Mouse (Mus musculus) lung, postnatal 0 days (tissue): ENCODE measurements at regions not wholly inside any gene's neighbourhood (a gene's known extent, or its start where the extent isn't known, plus 50 kb on each side); places are given as distances from the start of the nearest gene placed in this dataset.

Experiments
- ATAC-seq: fragments of 200-750 bp; cut with Nextera tagmentation; 2 replicates; pipeline ENCODE4 v1.8.0; 2017; ENCODE audit warnings: moderate library complexity
- DNase-seq: peaks from one replicate; pipeline ENCODE4 v3.0.0-alpha.2; 2016; ENCODE audit warnings: low spot score
- H3K27ac ChIP-seq: fragments of 300-500 bp; sonication (generic); 2 replicates; pipeline ENCODE4 v1.5.1; 2014; ENCODE audit warnings: antibody characterized with exemption, mild to moderate bottlenecking, low read length, mixed read lengths
- H3K27me3 ChIP-seq: fragments of 300-500 bp; sonication (generic); replicated peaks from 2 replicates; pipeline ENCODE4 v1.6.1; 2014; ENCODE audit warnings: low read length, mixed read lengths; ENCODE audit not compliant: insufficient read depth
- H3K36me3 ChIP-seq: fragments of 300-500 bp; sonication (generic); 2 replicates; pipeline ENCODE4 v1.6.1; 2014; ENCODE audit warnings: low read length, mixed read lengths; ENCODE audit not compliant: insufficient read depth
- H3K4me1 ChIP-seq: fragments of 300-500 bp; sonication (generic); 2 replicates; pipeline ENCODE4 v1.6.1; 2014; ENCODE audit warnings: antibody characterized with exemption, low read depth, low read length, mixed read lengths; ENCODE audit not compliant: insufficient read depth
- H3K4me2 ChIP-seq: fragments of 300-500 bp; sonication (generic); replicated peaks from 2 replicates; pipeline ENCODE4 v1.6.1; 2014; ENCODE audit warnings: low read depth, mild to moderate bottlenecking, low read length, moderate library complexity, mixed read lengths
- H3K4me3 ChIP-seq: fragments of 300-500 bp; sonication (generic); 2 replicates; pipeline ENCODE4 v1.5.1; 2014; ENCODE audit warnings: low read depth, low read length
- H3K9ac ChIP-seq: fragments of 300-500 bp; sonication (generic); replicated peaks from 2 replicates; pipeline ENCODE4 v1.6.1; 2014; ENCODE audit warnings: low read depth, mild to moderate bottlenecking
- H3K9me3 ChIP-seq: fragments of 300-500 bp; sonication (generic); 2 replicates; pipeline ENCODE4 v1.6.1; 2016; ENCODE audit warnings: low read length, mixed read lengths
- CTCF ChIP-seq: IDR thresholded peaks from 2 replicates; pipeline ENCODE4 v1.5.1; 2016; ENCODE audit warnings: antibody characterized with exemption, mild to moderate bottlenecking
- EP300 ChIP-seq: IDR thresholded peaks from 2 replicates; pipeline ENCODE4 v1.6.1; 2016; ENCODE audit warnings: antibody characterized with exemption, mild to moderate bottlenecking, control low read depth
- WGBS: fragments of 180-500 bp; shearing (Covaris S2); extraction: QIAGEN DNeasy Blood & Tissue Kit; methylation state at CpG from one replicate; pipeline ENCODE4 v1.1.7; 2014; 5-methylcytosine and 5-hydroxymethylcytosine counted together

DNA sequence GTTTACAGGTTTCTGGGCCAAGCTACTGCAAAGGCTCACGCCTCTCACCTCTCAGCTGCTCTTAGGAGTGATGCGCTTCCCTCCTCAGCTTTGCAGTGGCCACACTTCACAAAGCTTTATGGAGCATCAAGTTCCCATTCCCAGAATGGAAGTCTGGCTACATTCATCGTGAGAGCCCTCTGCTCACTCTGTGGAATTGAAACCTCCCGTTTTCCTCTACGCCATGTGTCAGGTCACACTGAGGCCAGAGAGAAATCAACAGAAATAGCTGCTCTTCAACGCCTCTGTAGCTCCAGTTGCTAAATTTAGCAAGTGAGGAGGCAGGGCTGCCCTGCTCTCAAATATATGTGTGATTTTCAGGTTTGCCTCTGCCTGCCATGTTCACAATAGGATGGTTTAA is 265.3 kb upstream of the 4930583I09Rik start:
- Histone ChIP-seq H3K9ac (no peak overlapping the region), H3K4me3 (no peak overlapping the region), H3K27ac (no peak overlapping the region), H3K36me3 (no peaks in the 10 kb centered on the region), H3K4me1 (no peaks in the 10 kb centered on the region), H3K4me2 (no peak overlapping the region), H3K9me3 (no peaks in the 10 kb centered on the region), H3K27me3 (no peaks in the 10 kb centered on the region)
- WGBS, result 59% methylated on average over 6 of the region's 6 CpGs
- no peak for TF ChIP-seq EP300
- no peak for TF ChIP-seq CTCF
- no peak for DNase-seq
- no peak for ATAC-seq

- no peak overlapping the region for H3K9ac ChIP-seq
- ATAC-seq, result no peak
- DNase-seq, result no peak
- no peak overlapping the region for H3K4me2 ChIP-seq
- H3K27ac ChIP-seq, result no peak overlapping the region
- no peaks in the 10 kb centered on the region for H3K27me3 ChIP-seq
- no peaks in the 10 kb centered on the region for H3K4me1 ChIP-seq
- H3K9me3 ChIP-seq, result no peaks in the 10 kb centered on the region
- TF ChIP-seq EP300 (no peak), CTCF (no peak)
- H3K36me3 ChIP-seq, result no peaks in the 10 kb centered on the region
- no peak overlapping the region for H3K4me3 ChIP-seq
- 87% methylated on average over 8 of the region's 8 CpGs for WGBS
Measured at GRCm38 (mm10) chr17:65082249-65082648, 246.4 kb upstream of the 4930583I09Rik start.

DNA sequence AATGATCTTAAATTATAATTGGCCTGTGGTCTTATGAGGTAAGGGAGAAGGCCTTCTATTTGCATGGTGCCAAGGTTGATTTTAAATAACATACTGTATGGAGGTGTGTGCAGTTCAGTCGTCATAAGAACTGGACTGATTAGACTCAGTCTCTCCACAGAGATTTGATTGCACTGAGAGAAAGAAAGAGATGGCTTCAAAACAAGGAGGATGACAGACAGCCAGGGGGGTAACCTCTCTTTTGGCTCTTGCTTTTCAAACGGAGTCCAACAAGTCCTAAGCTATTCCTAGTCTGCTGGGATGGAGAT is 245.9 kb upstream of the 4930583I09Rik start:
- no peak overlapping the region for H3K4me2 ChIP-seq
- no peak overlapping the region for H3K27ac ChIP-seq
- H3K36me3 ChIP-seq, result no peaks in the 10 kb centered on the region
- ATAC-seq, result no peak
- H3K4me3 ChIP-seq, result no peak overlapping the region
- 70% methylated on average over 2 of the region's 2 CpGs for WGBS
- H3K9ac ChIP-seq, result no peak overlapping the region
- no peaks in the 10 kb centered on the region for H3K27me3 ChIP-seq
- DNase-seq, result no peak
- H3K4me1 ChIP-seq, result no peaks in the 10 kb centered on the region
- TF ChIP-seq EP300 (no peak), CTCF (no peak)
- H3K9me3 ChIP-seq, result no peaks in the 10 kb centered on the region

DNA sequence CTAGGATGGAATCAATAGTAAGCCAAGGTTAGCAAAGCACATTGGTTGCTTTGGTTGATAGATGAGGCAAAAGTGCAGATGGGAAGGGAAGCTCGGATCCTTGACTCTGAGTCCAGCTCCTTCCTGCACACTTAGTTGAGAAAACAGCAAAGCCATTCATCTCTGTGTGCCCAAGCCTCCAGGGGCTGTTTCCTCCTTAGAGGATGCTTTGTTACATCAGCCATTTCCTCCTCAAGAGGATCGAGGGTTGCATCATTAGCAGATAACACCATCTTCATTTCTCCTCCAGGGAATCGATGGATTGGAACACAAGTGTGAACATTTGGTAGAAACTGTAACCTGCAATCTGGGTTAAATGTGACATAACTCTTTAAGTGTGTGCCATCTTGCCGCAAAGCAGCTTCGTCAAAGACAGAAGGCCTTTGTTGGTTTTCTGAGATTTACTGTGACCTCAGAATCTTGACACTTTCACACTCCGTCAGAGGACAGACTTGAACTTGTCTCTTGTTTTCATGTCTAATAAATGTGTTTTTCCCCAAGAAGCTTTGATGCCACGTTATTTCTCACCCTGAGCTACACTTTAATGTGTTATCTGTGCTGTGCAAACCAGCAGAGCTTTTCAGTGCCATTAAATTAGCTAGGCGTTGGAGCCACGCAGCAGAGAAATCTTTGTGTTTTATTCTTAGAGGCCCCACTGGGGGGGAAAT is 245.4 kb upstream of the 4930583I09Rik start:
- no peak for DNase-seq
- Histone ChIP-seq H3K9ac (no peak overlapping the region), H3K36me3 (no peaks in the 10 kb centered on the region), H3K27me3 (no peaks in the 10 kb centered on the region), H3K4me3 (no peak overlapping the region), H3K4me2 (no peak overlapping the region), H3K9me3 (no peaks in the 10 kb centered on the region), H3K27ac (no peak overlapping the region), H3K4me1 (no peaks in the 10 kb centered on the region)
- TF ChIP-seq CTCF, result no peak
- TF ChIP-seq EP300, result no peak
- no peak for ATAC-seq
- 56% methylated on average over 9 of the region's 9 CpGs for WGBS

- ATAC-seq, result no peak
- Histone ChIP-seq H3K4me2 (no peak overlapping the region), H3K4me1 (no peaks in the 10 kb centered on the region), H3K27ac (no peak overlapping the region), H3K9ac (no peak overlapping the region), H3K9me3 (no peaks in the 10 kb centered on the region), H3K4me3 (no peak overlapping the region), H3K27me3 (no peaks in the 10 kb centered on the region), H3K36me3 (no peaks in the 10 kb centered on the region)
- WGBS, result 82% methylated on average over 4 of the region's 4 CpGs
- DNase-seq, result no peak
- no peak for TF ChIP-seq CTCF
- no peak for TF ChIP-seq EP300
Measured at GRCm38 (mm10) chr17:65074878-65075277, 239.0 kb upstream of the 4930583I09Rik start.

- peak; percentile 14 for DNase-seq
Measured at GRCm38 (mm10) chr17:65071114-65071513, 235.2 kb upstream of the 4930583I09Rik start.

GRCm38 (mm10) chr17:65066135-65066534 is 230.3 kb upstream of the 4930583I09Rik start:
- H3K4me2 ChIP-seq, result no peak overlapping the region
- no peaks in the 10 kb centered on the region for H3K36me3 ChIP-seq
- peak; percentile 65; the same call in 1 of the 2 replicates for ATAC-seq
- no peak for TF ChIP-seq CTCF
- no peak for TF ChIP-seq EP300
- H3K9ac ChIP-seq, result no peak overlapping the region
- peak; percentile 54 for DNase-seq
- H3K4me3 ChIP-seq, result no peak overlapping the region
- WGBS, result 40% methylated on average over 3 of the region's 3 CpGs
- H3K27ac ChIP-seq, result no peak overlapping the region
- no peaks in the 10 kb centered on the region for H3K4me1 ChIP-seq
- H3K27me3 ChIP-seq, result no peaks in the 10 kb centered on the region
- H3K9me3 ChIP-seq, result no peaks in the 10 kb centered on the region

More at GRCm38 (mm10) chr17:65071114-65071513, 235.2 kb upstream of the 4930583I09Rik start:
- ATAC-seq, result no peak
- H3K27ac ChIP-seq, result no peak overlapping the region
- H3K9me3 ChIP-seq, result no peaks in the 10 kb centered on the region
- H3K4me1 ChIP-seq, result no peaks in the 10 kb centered on the region
- no peaks in the 10 kb centered on the region for H3K27me3 ChIP-seq
- H3K4me3 ChIP-seq, result no peak overlapping the region
- no peaks in the 10 kb centered on the region for H3K36me3 ChIP-seq
- no peak overlapping the region for H3K9ac ChIP-seq
- 52% methylated on average over 3 of the region's 3 CpGs for WGBS
- TF ChIP-seq EP300, result no peak
- TF ChIP-seq CTCF, result peak; percentile 56
- H3K4me2 ChIP-seq, result no peak overlapping the region
